Mouse (Mus musculus) layer of hippocampus, postnatal 25 days (tissue): ENCODE measurements around the gene Riox1. TPM values are rescaled to one million over a fixed set of nuclear protein-coding genes. Genes with fewer than 3 reads are reported as not detected.

ENCODE experiments used
- total RNA-seq, 2 experiments: library from RNA; stranded (reverse); gene quantifications; 2 replicates each; pipeline ENCODE4 v1.2.3; 2021

Riox1 gene
- total RNA-seq, 2 experiments from 2014 or later = 14.7 TPM

Other genes with a start within 250 kb of the Riox1 start
- gene Papln, start 187.0 kb upstream of the Riox1 start, total RNA-seq = 1 to 10 TPM; 2.4 to 3.5 TPM
- gene Numb, start 28.7 kb upstream of the Riox1 start, total RNA-seq = 10 to 100 TPM; 29.7 to 36.8 TPM
- gene Heatr4, start 34.2 kb downstream of the Riox1 start, total RNA-seq = not detected
- 10 to 100 TPM; 14.9 to 16.2 TPM for gene Acot2, start 37.3 kb downstream of the Riox1 start, total RNA-seq
- gene Acot1, start 58.9 kb downstream of the Riox1 start, total RNA-seq = 10 to 100 TPM; 25.6 to 30.9 TPM
- gene Acot4, start 87.8 kb downstream of the Riox1 start, total RNA-seq = 1 to 10 TPM; 2.5 to 4.0 TPM
- not detected for gene Gm49366, start 88.3 kb downstream of the Riox1 start, total RNA-seq
- gene Acot3, start 101.5 kb downstream of the Riox1 start, total RNA-seq = 1 to 10 TPM; 2.3 to 3.5 TPM
- gene Acot5, start 118.7 kb downstream of the Riox1 start, total RNA-seq = 1 to 10 TPM; 8.3 TPM
- 1 to 10 TPM; 4.3 to 5.3 TPM for gene Acot6, start 150.0 kb downstream of the Riox1 start, total RNA-seq
- 100 to 1,000 TPM in 1 of 2 experiments, 10 to 100 TPM in 1; 95.8 to 104 TPM for gene Dnal1, start 163.8 kb downstream of the Riox1 start, total RNA-seq
- 1 to 10 TPM; 3.8 to 4.5 TPM for gene Pnma1, start 197.9 kb downstream of the Riox1 start, total RNA-seq